Mouse (Mus musculus) liver, adult 2 months (tissue): ENCODE results near the gene Zbtb8os. TPM values are rescaled to one million over a fixed set of nuclear protein-coding genes. Genes with fewer than 3 reads are reported as not detected.

Experiments
- DNase-seq: peaks from one replicate; pipeline ENCODE4 v3.0.0-alpha.2; 2011; ENCODE audit warnings: low read depth, low spot score; ENCODE audit errors: extremely low read depth
- H3K27ac ChIP-seq: fragments of 200-500 bp; replicated peaks from 2 replicates; pipeline ENCODE4 v1.5.1; 2012; ENCODE audit warnings: low read depth, mild to moderate bottlenecking, control low read depth, inconsistent platforms, low read length; ENCODE audit not compliant: insufficient read depth
- H3K27me3 ChIP-seq: fragments of 200-500 bp; 2 replicates; pipeline ENCODE4 v1.6.1; 2012; ENCODE audit warnings: mild to moderate bottlenecking, moderate library complexity, low read length, inconsistent platforms; ENCODE audit not compliant: control insufficient read depth, insufficient read depth
- H3K36me3 ChIP-seq: fragments of 200-500 bp; 2 replicates; pipeline ENCODE4 v1.6.1; 2012; ENCODE audit warnings: low read length, inconsistent platforms; ENCODE audit not compliant: control insufficient read depth, insufficient read depth
- H3K4me1 ChIP-seq: fragments of 200-500 bp; 2 replicates; pipeline ENCODE4 v1.6.1; 2011; ENCODE audit warnings: low read length; ENCODE audit not compliant: control insufficient read depth, insufficient read depth
- H3K4me3 ChIP-seq: fragments of 200-500 bp; 2 replicates; pipeline ENCODE4 v1.5.1; 2011; ENCODE audit warnings: low read depth, mild to moderate bottlenecking, control low read depth, low read length, moderate library complexity; ENCODE audit not compliant: insufficient read depth
- H3K79me2 ChIP-seq: fragments of 200-500 bp; 2 replicates; pipeline ENCODE4 v1.6.1; 2012; ENCODE audit warnings: inconsistent platforms, mild to moderate bottlenecking, low read length, moderate library complexity; ENCODE audit not compliant: control insufficient read depth, insufficient read depth
- H3K9ac ChIP-seq: fragments of 200-500 bp; 2 replicates; pipeline ENCODE4 v1.6.1; 2012; ENCODE audit warnings: low read depth, mild to moderate bottlenecking, control low read depth, inconsistent platforms, low read length
- CTCF ChIP-seq: fragments of 200-500 bp; IDR thresholded peaks from 2 replicates; pipeline ENCODE4 v1.5.1; 2011; ENCODE audit warnings: low read depth, low read length, control low read depth
- POLR2A ChIP-seq: fragments of 200-500 bp; IDR thresholded peaks from 2 replicates; pipeline ENCODE4 v1.6.1; 2011; ENCODE audit warnings: low read length, control low read depth; ENCODE audit not compliant: insufficient read depth; ENCODE audit errors: extremely low read depth
- WGBS: fragments of 180-500 bp; shearing (Covaris S2); methylation state at CpG from one replicate; pipeline ENCODE4 v1.1.7; 2018; 5-methylcytosine and 5-hydroxymethylcytosine counted together
- polyA plus RNA-seq: library from polyadenylated mRNA; depleted of rRNA; stranded (reverse); fragments of >200 nt; gene quantifications from 2 replicates; pipeline ENCODE4 v1.2.3, GENCODE M21; 2012
- total RNA-seq: library from RNA; depleted of rRNA; stranded (reverse); fragments of >200 nt; gene quantifications from 2 replicates; pipeline ENCODE4 v1.2.3, GENCODE M21; 2014

Zbtb8os gene
- total and polyA plus RNA-seq, 2 experiments: 14.7 to 32.8 TPM

DNA sequence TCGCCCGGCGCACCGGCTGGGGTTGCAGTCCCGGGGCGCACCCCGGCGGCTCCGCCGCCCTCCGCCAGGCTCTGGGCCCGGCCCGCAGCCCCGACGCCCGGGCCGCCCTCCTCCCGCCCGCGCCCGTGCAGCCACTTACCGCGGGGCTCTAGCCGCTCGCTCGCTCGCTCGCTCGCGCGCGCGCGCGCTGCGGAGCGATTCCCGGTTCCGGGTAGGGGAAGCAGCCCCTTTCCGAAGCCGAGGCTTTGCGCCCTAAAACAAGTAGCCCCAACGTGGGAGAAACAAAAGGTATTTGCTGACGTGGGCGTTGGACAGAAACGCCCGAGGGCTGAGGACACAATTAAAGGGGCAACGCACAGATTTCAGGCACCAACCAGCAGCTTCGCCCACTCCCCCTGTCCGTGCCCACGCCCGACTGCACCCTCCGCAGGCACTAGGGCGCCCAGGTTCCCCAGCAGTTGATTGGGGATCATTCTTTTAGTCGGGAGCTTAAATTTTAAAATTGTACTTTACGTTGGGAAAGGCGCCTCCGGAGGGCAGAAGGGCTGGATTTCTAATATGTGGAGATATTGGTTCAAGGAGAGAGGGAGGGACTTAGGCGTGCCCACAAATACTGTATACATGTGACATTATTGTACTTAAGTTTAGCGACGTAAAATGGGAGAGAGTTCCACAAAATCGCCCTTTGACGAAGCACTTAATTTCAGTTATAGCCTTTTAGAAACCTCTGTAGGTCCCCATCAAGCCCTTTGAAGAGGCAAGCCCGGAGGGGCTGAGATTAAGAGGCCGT, 42.3 kb downstream of the Zbtb8os start, which contains the start of gene Zbtb8a:
Gene Zbtb8a (minus strand): TSS at position 516 of the 790 bp plus-strand sequence.
- H3K27ac ChIP-seq: peak within 1 kb of the TSS; percentile 51
- TF ChIP-seq CTCF: no peak
- no peak for TF ChIP-seq POLR2A
- DNase-seq: peak; percentile 39
- H3K27me3 ChIP-seq: no peaks in the 10 kb centered on the region
- no peaks in the 10 kb centered on the region; the same call in 1 of the 2 replicates for H3K79me2 ChIP-seq
- H3K4me3 ChIP-seq: peak within 1 kb of the TSS; percentile 77
- WGBS: 2% methylated on average over 65 of the region's 65 CpGs
- H3K9ac ChIP-seq: peak within 1 kb of the TSS; percentile 75
- H3K4me1 ChIP-seq: no peaks in the 10 kb centered on the region; the same call in 1 of the 2 replicates
- no peaks in the 10 kb centered on the region for H3K36me3 ChIP-seq

DNA sequence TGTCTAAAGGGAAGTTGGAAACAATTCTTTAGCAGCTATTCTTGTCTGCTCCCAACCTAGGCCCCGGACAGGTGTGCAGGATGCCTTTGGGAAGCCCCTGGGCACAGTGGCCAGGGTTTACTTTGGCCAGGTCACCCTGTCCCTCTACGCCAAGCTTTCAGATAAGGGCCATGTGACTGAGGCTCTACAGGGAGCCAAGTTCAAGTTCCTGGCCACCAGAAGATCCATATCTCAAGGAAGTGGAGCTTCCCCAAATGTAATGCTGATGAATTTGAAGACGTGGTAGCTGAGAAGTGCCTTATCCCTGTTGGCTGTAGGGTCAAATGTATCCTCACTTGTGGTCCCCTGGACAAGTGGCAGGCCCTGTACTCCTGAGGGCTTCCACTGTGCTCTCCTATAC, 44.3 kb downstream of the Zbtb8os start:
- H3K27ac ChIP-seq: no peak overlapping the region
- no peak for TF ChIP-seq CTCF
- no peak for TF ChIP-seq POLR2A
- peak; percentile 13 for DNase-seq
- no peaks in the 10 kb centered on the region; the same call in 1 of the 2 replicates for H3K4me1 ChIP-seq
- H3K79me2 ChIP-seq: no peaks in the 10 kb centered on the region
- no peak overlapping the region for H3K9ac ChIP-seq
- no peaks in the 10 kb centered on the region for H3K36me3 ChIP-seq
- WGBS: 46% methylated on average over 3 of the region's 3 CpGs
- H3K4me3 ChIP-seq: no peak overlapping the region
- no peaks in the 10 kb centered on the region for H3K27me3 ChIP-seq

DNA sequence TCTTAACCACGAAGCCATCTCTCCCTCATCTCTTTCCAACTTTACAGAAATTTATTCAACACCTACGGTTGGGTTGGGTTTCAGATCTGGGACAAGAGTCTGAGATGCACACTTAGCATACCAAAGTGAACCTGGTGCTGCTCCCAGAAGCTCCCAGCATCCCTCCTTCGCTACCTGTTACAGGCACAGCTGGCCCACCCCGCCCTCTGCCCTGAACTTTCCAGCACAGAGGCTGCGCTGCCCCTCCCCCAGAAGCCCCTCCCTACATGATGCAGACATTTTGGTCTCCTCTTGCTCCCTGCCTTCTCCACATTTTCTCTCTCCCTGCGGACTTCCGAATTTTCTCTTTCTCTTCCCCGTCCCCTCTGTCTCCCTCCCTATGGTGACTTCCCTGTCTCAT, 45.7 kb downstream of the Zbtb8os start:
- Histone ChIP-seq H3K27me3 (no peaks in the 10 kb centered on the region), H3K79me2 (no peaks in the 10 kb centered on the region), H3K36me3 (no peaks in the 10 kb centered on the region), H3K4me1 (no peaks in the 10 kb centered on the region; the same call in 1 of the 2 replicates), H3K27ac (no peak overlapping the region), H3K9ac (no peak overlapping the region), H3K4me3 (no peak overlapping the region)
- no peak for DNase-seq
- 86% methylated on average over 8 of the region's 8 CpGs for WGBS
- no peak for TF ChIP-seq POLR2A
- TF ChIP-seq CTCF: no peak

DNA sequence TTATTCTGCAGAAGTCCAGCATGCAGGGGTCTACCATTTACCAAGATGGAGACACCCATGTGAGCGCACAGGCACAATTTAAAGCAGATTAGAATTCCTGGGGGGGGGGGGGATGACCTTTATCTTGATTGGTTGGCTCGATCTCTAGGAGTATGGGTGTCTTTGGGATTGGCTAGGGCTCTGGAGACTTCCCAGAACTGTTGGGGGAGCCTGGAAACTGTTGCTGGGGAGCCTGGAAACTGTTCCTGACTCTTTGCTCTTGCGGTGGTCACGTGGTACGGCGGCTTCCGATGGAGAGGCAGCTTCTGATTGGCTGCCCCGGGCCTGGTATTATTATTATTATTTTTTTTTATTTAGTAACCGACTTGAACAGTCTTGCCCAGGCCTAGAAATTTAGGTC, 46.5 kb downstream of the Zbtb8os start:
- 90% methylated on average over 9 of the region's 9 CpGs for WGBS
- no peak for DNase-seq

DNA sequence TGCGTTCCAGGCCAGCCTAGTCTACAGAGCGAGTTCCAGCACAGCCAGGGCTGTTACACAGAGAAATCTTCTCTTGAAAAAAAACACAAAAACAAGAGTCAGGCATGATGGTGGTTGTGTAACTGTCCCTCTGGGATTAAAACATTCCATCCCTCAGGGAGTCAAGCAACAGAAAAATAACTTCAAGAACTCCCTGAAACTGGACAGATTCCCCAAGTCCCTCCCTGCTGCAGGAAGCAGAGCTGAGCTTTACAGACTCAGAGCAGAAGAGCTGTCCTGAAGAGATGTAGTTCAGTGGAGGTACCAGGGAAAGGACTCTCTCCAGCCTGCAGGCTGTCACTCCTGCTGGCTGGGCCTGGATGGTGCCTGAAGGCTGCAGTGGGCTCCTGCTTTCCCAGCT, 47.0 kb downstream of the Zbtb8os start:
- H3K27ac ChIP-seq: no peak overlapping the region
- H3K79me2 ChIP-seq: no peaks in the 10 kb centered on the region
- H3K9ac ChIP-seq: no peak overlapping the region
- no peak for DNase-seq
- no peaks in the 10 kb centered on the region for H3K27me3 ChIP-seq
- H3K4me3 ChIP-seq: no peak overlapping the region
- H3K4me1 ChIP-seq: no peaks in the 10 kb centered on the region
- TF ChIP-seq CTCF (no peak), POLR2A (no peak)
- H3K36me3 ChIP-seq: no peaks in the 10 kb centered on the region
- 90% methylated on average over 2 of the region's 2 CpGs for WGBS

More for the DNA sequence above, 46.5 kb downstream of the Zbtb8os start:
- H3K36me3 ChIP-seq: no peaks in the 10 kb centered on the region
- no peak overlapping the region for H3K4me3 ChIP-seq
- no peak overlapping the region for H3K27ac ChIP-seq
- TF ChIP-seq CTCF (no peak), POLR2A (no peak)
- no peaks in the 10 kb centered on the region for H3K27me3 ChIP-seq
- no peaks in the 10 kb centered on the region for H3K4me1 ChIP-seq
- H3K9ac ChIP-seq: no peak overlapping the region
- no peaks in the 10 kb centered on the region for H3K79me2 ChIP-seq

- H3K27ac ChIP-seq: no peak overlapping the region
- H3K4me3 ChIP-seq: no peak overlapping the region
- H3K4me1 ChIP-seq: no peaks in the 10 kb centered on the region
- peak; percentile 43 for DNase-seq
- no peaks in the 10 kb centered on the region for H3K79me2 ChIP-seq
- TF ChIP-seq CTCF (no peak), POLR2A (no peak)
- no peaks in the 10 kb centered on the region for H3K27me3 ChIP-seq
- 61% methylated on average over 3 of the region's 3 CpGs for WGBS
- H3K36me3 ChIP-seq: no peaks in the 10 kb centered on the region
- no peak overlapping the region for H3K9ac ChIP-seq
Measured at GRCm38 (mm10) chr4:129383586-129383985, 48.1 kb downstream of the Zbtb8os start.
